Mouse (Mus musculus) spleen, postnatal 4 days (tissue): Measurements from ENCODE around the gene Lrrc52.

Experiments
- DNase-seq, 2 experiments: peaks; one replicate each; pipeline ENCODE4 v3.0.0; 2022; ENCODE audit warnings: low spot score in 2 of 2

Lrrc52 gene

GRCm38 (mm10) chr1:167436186-167436975 is 30.2 kb downstream of the Lrrc52 start:
- DNase-seq: no peak

GRCm38 (mm10) chr1:167434931-167435330 is 31.6 kb downstream of the Lrrc52 start:
- DNase-seq: no peak

GRCm38 (mm10) chr1:167430976-167431676 is 35.5 kb downstream of the Lrrc52 start:
- DNase-seq: no peak

- DNase-seq: peak in 1 of 2 experiments; percentile 23
Observed at GRCm38 (mm10) chr1:167426681-167427080, 39.9 kb downstream of the Lrrc52 start.

- peak in 1 of 2 experiments; percentile 34 for DNase-seq
Observed at GRCm38 (mm10) chr1:167425572-167425971, 41.0 kb downstream of the Lrrc52 start.

- peak in 1 of 2 experiments; percentile 39 for DNase-seq
Observed at GRCm38 (mm10) chr1:167422501-167423240, 43.9 kb downstream of the Lrrc52 start.

GRCm38 (mm10) chr1:167414846-167415245 is 51.7 kb downstream of the Lrrc52 start:
- DNase-seq: peak; percentile 54 to 80

- peak in 1 of 2 experiments; percentile 20 for DNase-seq
Observed at GRCm38 (mm10) chr1:167411991-167412715, 54.4 kb downstream of the Lrrc52 start.

GRCm38 (mm10) chr1:167409601-167410000 is 57.0 kb downstream of the Lrrc52 start:
- no peak for DNase-seq

GRCm38 (mm10) chr1:167405237-167405636 is 61.3 kb downstream of the Lrrc52 start:
- DNase-seq: no peak
